ENCODE assay signal across 8 mouse cellular contexts in the genomic region with DNA sequence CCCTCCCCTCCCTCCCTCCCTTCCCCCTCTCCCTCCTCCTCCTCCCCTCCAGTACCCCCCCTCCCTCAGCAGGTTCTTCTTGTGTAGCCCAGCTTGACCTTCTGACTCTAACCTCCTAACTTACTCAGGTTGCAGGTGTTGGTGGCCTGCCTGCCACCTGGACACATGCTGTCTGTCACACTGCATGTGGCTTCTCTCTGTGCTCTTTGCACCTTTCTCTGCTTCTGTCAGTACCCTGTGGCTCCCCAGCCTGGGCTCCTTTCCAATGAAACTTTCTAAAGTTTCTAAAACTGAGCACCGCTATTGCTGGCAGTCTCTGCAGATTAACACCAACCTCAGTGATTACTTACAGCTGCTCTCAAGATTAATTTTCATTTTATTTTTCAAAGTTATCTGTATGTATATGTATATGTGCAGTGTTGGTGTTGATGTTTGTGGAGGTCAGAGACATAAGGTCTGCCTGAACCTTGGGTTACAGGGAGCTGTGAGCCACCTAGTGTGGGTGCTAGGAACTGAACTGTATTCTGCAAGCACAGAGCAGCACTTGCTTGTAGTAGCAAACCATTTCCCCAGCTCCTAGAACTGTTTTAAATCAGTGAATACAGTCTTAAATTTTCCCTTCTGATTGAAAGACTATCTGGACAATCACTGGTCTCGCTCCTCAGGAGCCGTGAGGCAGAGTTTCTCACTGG. TPM values are rescaled to one million over a fixed set of nuclear protein-coding genes. Genes with fewer than 3 reads are reported as not detected.
DNase-seq lines count a peak whose midpoint lies in the region.

No protein-coding gene starts in this region.

- intact Hi-C loops in gastrocnemius, postnatal 14 days (cut with DNase I; ENCODE audit: low total_unique reads) = no loop called here
- intact Hi-C loops in gastrocnemius, postnatal 36 days (cut with DNase I) = loop anchor here (5.0 kb wide), 1 partner anchor 148 kb away; no protein-coding TSS in a partner anchor
- intact Hi-C loops in left cerebral cortex, postnatal 4 days (cut with DNase I) = no loop called here

- peak; percentile 32 for DNase-seq in gastrocnemius, postnatal 14 days
- no peak for DNase-seq in gastrocnemius, postnatal 36 days
- peak; percentile 39 for DNase-seq in right cerebral cortex, postnatal 14 days
- no peak for DNase-seq in right cerebral cortex, postnatal 25 days
- peak; percentile 49 for DNase-seq in embryo, embryonic 10.5 days (ENCODE audit: low spot score)
- DNase-seq in left cerebral cortex, postnatal 4 days = peak; percentile 32
- peak; percentile 65 for DNase-seq in testis, postnatal 10 days (ENCODE audit: low spot score)
- no peak for DNase-seq in layer of hippocampus, adult 9-10 months (ENCODE audit: low spot score)

RNA-seq across cellular contexts. Expression of gene Pnpla7, which starts 24.9 kb away (rescaled TPM):
- total RNA-seq in gastrocnemius, postnatal 14 days (2021) = 10 to 100 TPM; 16.5 to 25.5 TPM
- total RNA-seq in gastrocnemius, postnatal 36 days (2021) = 10 to 100 TPM; 33.2 to 43.0 TPM
- total RNA-seq in left cerebral cortex, postnatal 4 days (2021) = 1 to 10 TPM; 7.0 to 8.4 TPM

RNA-seq across cellular contexts. Expression of gene Mrpl41, which starts 25.8 kb away (rescaled TPM):
- total RNA-seq in gastrocnemius, postnatal 14 days (2021) = 10 to 100 TPM; 40.9 to 46.3 TPM
- 10 to 100 TPM; 35.7 to 38.7 TPM for total RNA-seq in gastrocnemius, postnatal 36 days (2021)
- 10 to 100 TPM; 66.1 to 69.2 TPM for total RNA-seq in left cerebral cortex, postnatal 4 days (2021)

RNA-seq across cellular contexts. Expression of gene Dph7, which starts 38.5 kb away (rescaled TPM):
- 1 to 10 TPM; 4.1 to 4.8 TPM for total RNA-seq in gastrocnemius, postnatal 14 days (2021)
- 1 to 10 TPM; 3.1 to 3.5 TPM for total RNA-seq in gastrocnemius, postnatal 36 days (2021)
- total RNA-seq in left cerebral cortex, postnatal 4 days (2021) = 10 to 100 TPM; 30.1 to 30.6 TPM

RNA-seq across cellular contexts. Expression of gene Zmynd19, which starts 51.1 kb away (rescaled TPM):
- total RNA-seq in gastrocnemius, postnatal 14 days (2021) = 10 to 100 TPM; 15.8 to 19.6 TPM
- 10 to 100 TPM; 19.4 to 19.5 TPM for total RNA-seq in gastrocnemius, postnatal 36 days (2021)
- total RNA-seq in left cerebral cortex, postnatal 4 days (2021) = 10 to 100 TPM; 66.4 to 72.3 TPM

RNA-seq across cellular contexts. Expression of gene Nsmf, which starts 53.5 kb away (rescaled TPM):
- 10 to 100 TPM; 16.7 to 19.5 TPM for total RNA-seq in gastrocnemius, postnatal 14 days (2021)
- 10 to 100 TPM in 1 of 2 experiments, 1 to 10 TPM in 1; 7.9 to 10.7 TPM for total RNA-seq in gastrocnemius, postnatal 36 days (2021)
- total RNA-seq in left cerebral cortex, postnatal 4 days (2021) = 100 to 1,000 TPM; 342 to 359 TPM

Comparison
In these comparisons a context has a peak if more than half of its experiments do, and no peak if none do; other contexts are left out.
1. DNase-seq: peak in gastrocnemius, postnatal 14 days (single experiment), right cerebral cortex, postnatal 14 days (single experiment), embryo, embryonic 10.5 days (single experiment), left cerebral cortex, postnatal 4 days (single experiment) and testis, postnatal 10 days (single experiment); none in gastrocnemius, postnatal 36 days (0 of 2), right cerebral cortex, postnatal 25 days (single experiment) and layer of hippocampus, adult 9-10 months (single experiment).
2. RNA of gene Dph7, which starts 38.5 kb away (total RNA-seq): 30.1 to 30.6 TPM in left cerebral cortex, postnatal 4 days; 4.1 to 4.8 TPM in gastrocnemius, postnatal 14 days and 3.1 to 3.5 TPM in gastrocnemius, postnatal 36 days; every median in the first group is over 4 times any median in the second.